Mouse (Mus musculus) thymus, postnatal 14 days (tissue): Measurements from ENCODE around the gene Osbpl3.
A peak's percentile ranks its signal among the peaks of the same experiment; 100 is the strongest.

Experiments used
- DNase-seq: peaks from one replicate; pipeline ENCODE4 v3.0.0; 2021

Gene Osbpl3

DNA sequence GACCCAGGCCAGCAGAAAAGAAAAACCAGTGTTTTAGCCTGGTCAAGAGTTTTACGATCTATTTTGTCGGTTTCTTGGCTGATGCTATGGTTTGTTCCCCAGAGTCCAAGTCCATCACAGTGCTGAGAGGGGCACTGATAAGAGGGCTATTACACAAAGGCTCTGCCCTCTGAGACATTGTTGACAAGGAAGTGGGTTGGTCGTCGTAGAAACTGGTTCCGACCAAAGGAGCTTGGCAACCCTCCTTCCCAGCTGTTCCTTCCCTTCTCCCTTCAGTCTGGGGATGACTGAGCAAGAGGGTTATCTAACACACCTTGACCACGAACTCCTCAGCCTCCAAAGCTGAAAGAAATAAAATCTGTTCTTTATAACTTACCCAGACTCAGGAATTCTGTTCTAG lies 192.3 kb downstream of the Osbpl3 start, which contains the start of gene Gsdme:
Gene Gsdme (minus strand): TSS at position 193 of the 400 bp plus-strand sequence.
- DNase-seq: no peak

DNA sequence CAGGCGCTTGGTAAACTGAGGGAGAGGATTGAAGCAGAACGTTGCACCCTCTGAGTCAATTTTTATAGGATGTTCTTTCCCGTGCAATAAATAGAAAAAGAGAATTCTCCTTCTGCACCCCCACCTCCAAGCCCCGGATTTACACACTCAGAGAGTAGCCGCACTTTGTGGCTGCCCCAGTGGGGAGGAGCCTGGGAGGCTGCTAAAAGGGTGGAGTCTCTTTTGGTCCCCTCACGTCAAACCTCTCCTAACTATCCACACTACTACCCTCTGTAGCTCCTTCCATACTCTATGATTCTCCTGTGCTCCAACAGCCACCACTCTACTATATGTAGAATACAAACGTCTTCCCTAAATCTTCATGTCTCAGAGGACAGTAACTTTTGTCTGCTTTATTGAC lies 193.7 kb downstream of the Osbpl3 start:
- no peak for DNase-seq

DNA sequence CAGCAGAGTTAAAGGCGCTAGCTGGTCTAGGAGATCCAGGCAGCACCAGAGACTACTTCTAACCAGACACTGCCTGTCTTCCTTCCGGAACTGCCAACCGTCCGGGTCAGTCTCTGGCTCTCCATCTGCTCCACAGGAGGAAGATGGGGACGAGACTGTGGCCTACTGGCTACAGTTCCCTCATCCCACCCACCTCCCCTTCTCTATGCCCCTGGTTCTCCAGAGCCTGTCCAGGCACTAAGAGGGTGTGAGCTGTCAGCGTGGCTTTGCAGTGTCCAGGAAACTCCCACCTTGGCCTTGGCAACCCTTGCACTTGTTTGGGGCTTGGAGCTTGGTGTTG lies 194.1 kb downstream of the Osbpl3 start:
- no peak for DNase-seq

DNA sequence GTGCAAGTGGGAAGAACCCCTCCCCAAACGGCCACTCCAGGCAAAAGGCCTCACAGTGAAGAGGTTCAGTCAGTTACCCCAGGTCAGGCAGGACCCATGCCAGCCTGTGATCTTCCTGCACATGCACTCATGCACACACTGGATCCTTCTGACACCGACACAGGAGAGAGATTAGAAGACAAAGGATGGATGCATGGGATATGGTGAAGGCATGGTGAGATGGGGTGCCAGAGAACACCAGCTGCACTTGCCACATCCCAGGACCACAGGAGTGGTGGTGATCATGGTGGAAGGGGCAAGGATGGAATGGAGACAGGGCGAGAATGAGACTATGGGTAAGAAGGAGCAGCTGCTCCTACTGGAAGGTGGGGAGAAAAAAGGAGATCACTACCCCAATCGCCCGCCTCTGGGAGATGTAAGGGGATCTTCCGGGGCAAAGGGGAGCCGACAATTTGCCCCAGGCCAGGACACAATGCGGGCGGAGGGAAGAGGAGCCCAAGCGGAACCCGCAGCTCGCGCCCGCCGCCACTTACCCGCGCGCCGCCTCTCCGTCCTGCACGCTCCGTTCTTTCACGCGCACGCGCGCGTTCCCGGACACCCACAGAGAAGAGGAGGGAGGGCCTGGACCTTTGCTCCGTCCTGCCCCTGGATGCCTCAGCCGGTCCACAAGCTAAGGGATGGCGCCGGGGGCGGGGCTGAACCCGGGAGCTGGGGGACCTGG lies 194.6 kb downstream of the Osbpl3 start:
- DNase-seq: peak; percentile 78

DNA sequence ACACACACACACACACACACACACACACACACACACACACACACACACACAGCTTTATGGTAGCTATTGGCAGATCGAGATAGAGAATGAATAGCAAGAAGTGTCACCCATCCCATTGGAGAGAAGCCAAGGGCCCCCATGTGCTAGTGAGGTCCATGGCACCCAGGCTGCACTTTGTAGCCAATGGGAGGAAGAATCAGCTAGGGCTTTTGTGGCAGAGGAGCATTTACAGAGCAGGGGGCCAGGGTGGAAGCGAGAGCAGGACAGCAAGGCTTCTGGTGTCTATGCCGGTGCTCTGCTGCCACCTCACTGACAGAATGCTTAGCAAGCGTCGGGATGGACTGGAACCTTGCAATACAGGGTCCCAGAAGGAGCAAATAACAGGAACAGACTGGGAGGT lies 200.6 kb downstream of the Osbpl3 start:
- no peak for DNase-seq

DNA sequence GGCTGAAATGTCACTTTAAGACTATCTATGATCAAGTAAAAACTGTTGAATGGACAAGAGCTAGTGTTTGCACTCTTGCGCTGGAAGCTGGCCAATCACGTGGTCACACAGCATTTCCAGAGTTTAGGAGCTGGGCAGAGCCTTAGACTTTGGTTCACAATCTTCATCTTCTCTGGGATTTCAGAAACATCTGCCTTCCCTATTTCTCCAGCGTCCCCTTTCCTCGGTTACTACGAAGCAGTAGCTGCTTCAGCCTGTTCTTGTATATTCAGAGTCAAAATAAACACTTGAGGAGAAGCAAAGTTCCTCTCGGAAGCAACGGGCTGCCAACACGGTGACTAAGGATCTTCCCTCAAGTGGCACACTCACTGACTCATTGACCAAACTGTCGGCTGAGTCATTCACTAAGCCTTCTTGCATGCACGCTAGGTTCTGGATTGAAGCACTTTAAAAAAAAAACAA lies 201.2 kb downstream of the Osbpl3 start:
- no peak for DNase-seq

DNA sequence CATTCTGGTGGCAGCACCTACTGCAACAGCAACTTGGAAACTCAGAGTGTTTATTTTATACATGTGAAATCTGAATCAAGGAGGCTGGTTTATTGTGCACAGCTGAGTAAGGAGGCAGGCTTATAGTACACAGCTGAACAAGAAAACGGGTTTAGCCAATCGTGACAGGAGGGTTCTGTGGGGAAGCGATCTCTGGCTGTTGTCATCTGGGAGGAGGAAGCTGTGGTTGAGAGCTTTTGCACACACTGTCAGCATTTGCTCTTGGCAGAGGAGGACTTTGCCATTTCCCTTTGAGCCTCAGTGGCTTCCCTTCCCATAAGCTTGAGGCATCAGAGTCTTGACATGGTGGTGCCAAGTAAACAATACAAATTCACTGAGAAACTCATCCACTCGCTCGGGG lies 203.3 kb downstream of the Osbpl3 start:
- peak; percentile 74 for DNase-seq

DNA sequence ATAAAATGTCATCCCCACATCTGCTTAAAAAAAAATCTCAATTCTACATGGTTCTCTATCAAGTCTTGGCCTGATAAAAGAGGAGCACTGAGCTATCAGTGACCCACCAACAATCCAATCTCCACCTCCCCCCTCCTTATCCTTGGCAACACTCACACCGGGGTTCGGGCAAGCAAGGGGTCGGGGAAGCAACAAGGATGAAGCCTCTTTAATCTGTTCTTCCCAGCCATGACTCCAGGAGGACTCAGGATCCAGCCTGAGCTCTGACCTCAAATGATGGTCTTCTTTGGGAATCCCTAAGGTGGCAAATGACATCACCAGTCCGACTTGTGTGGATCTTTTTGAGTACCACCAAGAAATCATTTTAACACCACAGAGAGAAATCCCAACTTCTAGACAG lies 208.2 kb downstream of the Osbpl3 start:
- no peak for DNase-seq

DNA sequence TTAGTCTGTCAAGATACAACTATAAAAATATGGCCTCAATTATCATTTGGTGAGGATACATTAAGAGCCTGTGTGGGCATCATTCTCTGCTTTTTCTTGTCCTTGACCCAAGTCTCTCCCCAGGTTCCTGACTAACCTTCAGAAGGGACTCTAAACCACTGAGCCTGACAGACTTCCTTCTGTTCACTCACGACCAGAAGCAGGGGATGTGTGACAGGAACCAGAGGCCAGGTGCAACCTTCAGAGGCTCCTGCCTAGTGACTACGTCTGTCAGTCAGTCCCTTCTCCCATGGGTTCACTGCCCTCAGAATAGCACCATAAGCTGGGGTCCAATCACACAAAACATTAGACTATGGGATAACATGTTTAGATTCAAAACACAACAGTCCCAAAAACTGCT lies 208.6 kb downstream of the Osbpl3 start:
- peak; percentile 21 for DNase-seq

DNA sequence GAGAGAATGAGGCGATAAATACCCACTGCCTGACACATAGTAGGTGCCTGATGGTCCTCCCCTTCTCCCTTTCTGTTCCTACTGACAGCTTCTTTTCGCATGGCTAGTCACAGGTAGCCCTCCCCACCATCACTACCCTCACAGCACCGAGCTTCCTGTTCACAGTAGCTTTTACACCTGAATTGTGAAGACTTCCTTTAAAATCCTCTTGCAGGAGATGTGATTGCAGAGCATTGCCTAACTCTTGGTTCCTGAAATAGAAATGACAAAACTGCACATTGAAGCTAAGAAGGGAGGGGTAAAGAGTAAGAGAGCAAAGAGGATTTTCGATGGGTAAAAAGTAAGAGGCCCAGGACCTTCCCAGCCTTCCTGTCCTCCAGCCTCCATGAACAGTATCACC lies 211.0 kb downstream of the Osbpl3 start:
- peak; percentile 23 for DNase-seq

DNA sequence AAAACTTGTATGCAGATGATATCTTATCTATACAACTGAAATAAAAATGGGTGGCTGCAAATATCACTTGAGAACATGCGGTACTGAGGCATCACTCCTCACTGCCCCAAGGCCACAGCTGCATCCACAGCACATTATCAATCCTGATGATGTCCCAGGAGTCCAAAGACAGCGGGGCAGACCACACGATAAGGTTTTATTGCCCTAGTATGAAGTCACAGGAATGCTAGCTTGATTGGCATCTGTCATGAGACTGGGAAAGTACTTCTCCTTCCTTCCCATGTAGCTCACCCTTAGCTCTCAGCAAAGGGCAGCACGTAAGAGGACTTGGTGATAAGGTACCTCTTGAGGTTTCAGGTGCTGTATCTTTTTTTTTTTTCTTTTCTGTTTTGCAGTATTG lies 211.9 kb downstream of the Osbpl3 start:
- no peak for DNase-seq
